Mouse (Mus musculus): ENCODE results near the gene Gspt2. TPM values are rescaled to one million over a fixed set of nuclear protein-coding genes. Genes with fewer than 3 reads are reported as not detected.
"Not testable (repeated sequence)": the region's sequence is repeated elsewhere in the genome, so short reads cannot be mapped to it uniquely, and the experiment has no call there.

The Gspt2 gene
- 5.6 and 6.0 TPM in 2 replicates for polyA plus RNA-seq (2015; fragmentation: Nextera tagmentation; extraction: Ambion mirVana)

- no peaks in the 10 kb centered on the region for H3K36me3 ChIP-seq (ENCODE audit: insufficient read depth, low read length)
- H3K27ac ChIP-seq (ENCODE audit: low read length), result no peak within 1 kb of the TSS
- peak; percentile 78 for ATAC-seq (ENCODE audit: low FRiP score, low TSS enrichment)
- H3K27me3 ChIP-seq (ENCODE audit: insufficient read depth, low read length), result peaks cover 17% of the 10 kb centered on the region
- H3K4me3 ChIP-seq (ENCODE audit: low read length), result peak within 1 kb of the TSS; percentile 62
- peak within 1 kb of the TSS; percentile 63 for H3K9ac ChIP-seq (replicated peaks; ENCODE audit: low read length)
- H3K4me1 ChIP-seq (ENCODE audit: insufficient read depth, low read length), result no peaks in the 10 kb centered on the region
- no peaks in the 10 kb centered on the region for H3K9me3 ChIP-seq (ENCODE audit: low read length)
- WGBS, result 19% methylated on average over 53 of the region's 53 CpGs
- H3K4me2 ChIP-seq (replicated peaks; ENCODE audit: low read depth, low read length), result peak within 1 kb of the TSS; percentile 58
Observed at GRCm38 (mm10) chrX:94635961-94636563, at the start of gene Gspt2. TSS of gene Gspt2 (plus strand) at chrX:94636069.

DNA sequence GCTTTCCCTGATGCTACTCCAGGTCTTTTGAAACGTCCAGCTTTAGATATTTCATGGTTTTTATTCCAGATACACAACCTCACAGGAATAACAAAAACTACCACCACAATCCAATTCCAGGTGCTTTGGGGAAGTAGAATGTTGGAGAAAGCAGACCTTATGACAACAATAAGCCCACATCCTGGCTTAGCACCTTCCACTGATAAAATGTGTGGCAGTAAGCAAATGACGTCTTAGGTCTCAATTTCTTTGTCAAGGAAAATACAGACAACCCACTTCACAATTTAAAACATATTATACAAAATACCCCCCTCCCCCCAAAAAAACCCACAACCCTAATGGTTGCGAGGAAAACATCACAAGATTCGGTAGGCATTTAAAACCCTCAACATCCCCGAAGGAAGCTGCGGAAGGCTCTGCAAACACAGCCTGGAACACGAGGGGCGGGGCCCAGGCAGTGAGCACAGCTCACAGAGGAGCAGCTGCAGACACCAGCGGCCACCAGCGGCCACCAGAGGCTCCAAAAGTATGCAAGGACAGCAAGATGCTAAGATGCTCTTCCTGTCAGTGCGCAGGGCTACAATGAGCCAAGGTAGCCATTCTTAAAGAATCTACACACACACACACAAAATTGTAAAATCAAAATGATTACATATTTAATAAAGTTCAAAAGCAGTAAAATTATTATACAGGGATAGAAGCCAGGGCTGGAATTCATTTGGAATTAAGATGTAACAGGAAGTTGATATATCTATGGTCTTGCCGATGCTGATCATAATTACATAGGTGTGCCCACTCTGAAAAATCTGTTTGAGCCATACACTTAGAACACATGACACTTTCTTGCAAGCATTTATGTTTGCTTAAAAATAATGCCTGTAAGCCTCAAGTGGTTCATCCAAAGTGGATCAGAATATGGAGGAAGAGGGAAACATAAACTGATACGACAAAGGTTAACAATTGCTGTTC, 10.8 kb upstream of the Gspt2 start:
- Histone ChIP-seq H3K4me3 (ENCODE audit: low read length) (no peak overlapping the region; the same call in 1 of the 2 replicates), H3K36me3 (ENCODE audit: insufficient read depth, low read length) (no peaks in the 10 kb centered on the region), H3K4me1 (ENCODE audit: insufficient read depth, low read length) (no peaks in the 10 kb centered on the region), H3K27ac (ENCODE audit: low read length) (no peak overlapping the region), H3K27me3 (ENCODE audit: insufficient read depth, low read length) (peaks cover 22% of the 10 kb centered on the region), H3K4me2 (replicated peaks; ENCODE audit: low read depth, low read length) (peak overlapping the region; percentile 42), H3K9ac (replicated peaks; ENCODE audit: low read length) (no peak overlapping the region), H3K9me3 (ENCODE audit: low read length) (no peaks in the 10 kb centered on the region)
- ATAC-seq (ENCODE audit: low FRiP score, low TSS enrichment), result peak; percentile 93
- WGBS, result 33% methylated on average over 13 of the region's 13 CpGs

DNA sequence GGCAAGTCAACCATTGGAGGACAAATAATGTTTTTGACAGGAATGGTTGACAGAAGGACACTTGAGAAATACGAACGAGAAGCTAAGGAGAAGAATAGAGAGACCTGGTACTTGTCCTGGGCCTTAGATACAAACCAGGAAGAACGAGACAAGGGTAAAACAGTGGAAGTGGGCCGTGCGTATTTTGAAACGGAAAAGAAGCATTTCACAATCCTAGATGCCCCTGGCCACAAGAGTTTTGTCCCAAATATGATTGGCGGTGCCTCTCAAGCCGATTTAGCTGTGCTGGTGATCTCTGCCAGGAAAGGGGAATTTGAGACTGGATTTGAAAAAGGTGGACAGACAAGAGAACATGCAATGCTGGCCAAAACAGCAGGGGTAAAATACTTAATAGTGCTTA, 1.0 kb downstream of the Gspt2 start:
- H3K4me3 ChIP-seq (ENCODE audit: low read length), result peak overlapping the region; percentile 62
- H3K27me3 ChIP-seq (ENCODE audit: insufficient read depth, low read length), result peaks cover 17% of the 10 kb centered on the region
- no peak overlapping the region for H3K9ac ChIP-seq (replicated peaks; ENCODE audit: low read length)
- no peaks in the 10 kb centered on the region for H3K4me1 ChIP-seq (ENCODE audit: insufficient read depth, low read length)
- H3K4me2 ChIP-seq (replicated peaks; ENCODE audit: low read depth, low read length), result peak overlapping the region; percentile 58
- no peaks in the 10 kb centered on the region for H3K9me3 ChIP-seq (ENCODE audit: low read length)
- no peaks in the 10 kb centered on the region for H3K36me3 ChIP-seq (ENCODE audit: insufficient read depth, low read length)
- WGBS, result 76% methylated on average over 8 of the region's 8 CpGs
- no peak for ATAC-seq (ENCODE audit: low FRiP score, low TSS enrichment)
- H3K27ac ChIP-seq (ENCODE audit: low read length), result no peak overlapping the region

GRCm38 (mm10) chrX:94648541-94648940, 12.7 kb downstream of the Gspt2 start:
- H3K4me3 ChIP-seq (ENCODE audit: low read length), result no peak overlapping the region
- H3K4me1 ChIP-seq (ENCODE audit: insufficient read depth, low read length), result no peaks in the 10 kb centered on the region
- no peak overlapping the region for H3K4me2 ChIP-seq (replicated peaks; ENCODE audit: low read depth, low read length)
- H3K9me3 ChIP-seq (ENCODE audit: low read length), result no peaks in the 10 kb centered on the region
- peaks cover 4% of the 10 kb centered on the region; the same call in 1 of the 2 replicates for H3K27me3 ChIP-seq (ENCODE audit: insufficient read depth, low read length)
- ATAC-seq (ENCODE audit: low FRiP score, low TSS enrichment), result no peak
- no peak overlapping the region for H3K27ac ChIP-seq (ENCODE audit: low read length)
- H3K36me3 ChIP-seq (ENCODE audit: insufficient read depth, low read length), result no peaks in the 10 kb centered on the region
- no peak overlapping the region for H3K9ac ChIP-seq (replicated peaks; ENCODE audit: low read length)

- no peak for ATAC-seq (ENCODE audit: low FRiP score, low TSS enrichment)
- peaks cover 11% of the 10 kb centered on the region; the same call in 1 of the 2 replicates for H3K27me3 ChIP-seq (ENCODE audit: insufficient read depth, low read length)
- 52% methylated on average over 2 of the region's 2 CpGs for WGBS
- no peak overlapping the region for H3K4me3 ChIP-seq (ENCODE audit: low read length)
- no peaks in the 10 kb centered on the region for H3K36me3 ChIP-seq (ENCODE audit: insufficient read depth, low read length)
- no peak overlapping the region for H3K4me2 ChIP-seq (replicated peaks; ENCODE audit: low read depth, low read length)
- no peak overlapping the region for H3K27ac ChIP-seq (ENCODE audit: low read length)
- H3K9ac ChIP-seq (replicated peaks; ENCODE audit: low read length), result no peak overlapping the region
- H3K4me1 ChIP-seq (ENCODE audit: insufficient read depth, low read length), result no peaks in the 10 kb centered on the region
- H3K9me3 ChIP-seq (ENCODE audit: low read length), result no peaks in the 10 kb centered on the region
Observed at GRCm38 (mm10) chrX:94657734-94658133, 21.9 kb downstream of the Gspt2 start.

DNA sequence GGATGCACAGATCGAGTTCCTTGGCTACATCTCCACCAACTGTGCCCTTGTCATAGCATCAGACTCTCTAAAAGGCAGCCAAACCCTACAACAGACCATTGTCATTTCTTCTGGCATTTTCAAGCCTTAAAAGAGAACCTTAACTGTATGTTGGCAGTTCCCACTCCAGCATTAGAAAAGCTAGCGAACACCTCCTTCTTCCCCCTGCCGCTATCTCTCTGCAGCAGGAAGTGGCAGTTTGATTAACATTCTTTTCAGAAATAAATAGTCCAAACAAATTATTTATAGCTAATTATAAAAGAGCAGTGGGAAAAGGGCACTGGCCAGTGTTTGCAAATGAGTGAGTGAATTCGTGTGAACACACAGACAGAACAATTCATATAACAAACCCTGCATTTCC, 34.9 kb downstream of the Gspt2 start:
- H3K4me2 ChIP-seq (replicated peaks; ENCODE audit: low read depth, low read length), result no peak overlapping the region
- WGBS, result 68% methylated on average over 4 of the region's 4 CpGs
- no peaks in the 10 kb centered on the region for H3K9me3 ChIP-seq (ENCODE audit: low read length)
- ATAC-seq (ENCODE audit: low FRiP score, low TSS enrichment), result no peak
- H3K4me3 ChIP-seq (ENCODE audit: low read length), result no peak overlapping the region
- H3K9ac ChIP-seq (replicated peaks; ENCODE audit: low read length), result no peak overlapping the region
- no peaks in the 10 kb centered on the region; the same call in 1 of the 2 replicates for H3K27me3 ChIP-seq (ENCODE audit: insufficient read depth, low read length)
- no peaks in the 10 kb centered on the region for H3K36me3 ChIP-seq (ENCODE audit: insufficient read depth, low read length)
- no peak overlapping the region for H3K27ac ChIP-seq (ENCODE audit: low read length)
- H3K4me1 ChIP-seq (ENCODE audit: insufficient read depth, low read length), result no peaks in the 10 kb centered on the region

- Histone ChIP-seq H3K36me3 (ENCODE audit: insufficient read depth, low read length) (no peaks in the 10 kb centered on the region), H3K27me3 (ENCODE audit: insufficient read depth, low read length) (no peaks in the 10 kb centered on the region; the same call in 1 of the 2 replicates), H3K9me3 (ENCODE audit: low read length) (no peaks in the 10 kb centered on the region), H3K27ac (ENCODE audit: low read length) (no peak overlapping the region), H3K4me3 (ENCODE audit: low read length) (no peak overlapping the region), H3K4me2 (replicated peaks; ENCODE audit: low read depth, low read length) (no peak overlapping the region), H3K9ac (replicated peaks; ENCODE audit: low read length) (no peak overlapping the region), H3K4me1 (ENCODE audit: insufficient read depth, low read length) (no peaks in the 10 kb centered on the region)
- ATAC-seq (ENCODE audit: low FRiP score, low TSS enrichment), result no peak
- 49% methylated on average over 4 of the region's 4 CpGs for WGBS
Observed at GRCm38 (mm10) chrX:94674977-94675376, 39.1 kb downstream of the Gspt2 start.

DNA sequence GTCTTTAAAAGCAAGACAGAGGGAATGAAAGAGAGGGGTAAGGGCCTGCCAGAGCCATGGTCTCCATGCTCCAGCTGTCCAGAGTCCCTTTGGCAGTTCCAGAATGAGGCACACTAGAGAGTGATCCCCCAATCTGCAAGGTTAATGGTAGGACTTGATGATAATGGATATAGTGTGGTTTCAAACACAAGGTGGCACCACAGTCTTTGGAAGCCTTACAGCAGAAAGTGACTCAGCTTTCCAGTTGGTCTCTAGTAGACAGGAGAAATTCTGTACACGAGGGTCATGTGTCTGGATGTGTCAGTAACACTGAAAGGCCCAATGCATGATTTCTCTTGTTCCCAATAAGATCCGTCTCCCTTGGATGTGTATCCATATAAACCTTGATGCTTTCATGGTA, 45.7 kb downstream of the Gspt2 start:
- not testable (repeated sequence) for H3K4me1 ChIP-seq (ENCODE audit: insufficient read depth, low read length); H3K4me3 ChIP-seq (ENCODE audit: low read length); H3K9ac ChIP-seq (replicated peaks; ENCODE audit: low read length); H3K9me3 ChIP-seq (ENCODE audit: low read length); H3K36me3 ChIP-seq (ENCODE audit: insufficient read depth, low read length); H3K4me2 ChIP-seq (replicated peaks; ENCODE audit: low read depth, low read length); ATAC-seq (ENCODE audit: low FRiP score, low TSS enrichment); H3K27me3 ChIP-seq (ENCODE audit: insufficient read depth, low read length); H3K27ac ChIP-seq (ENCODE audit: low read length)
- WGBS, result no CpG with 5 or more reads among the region's 2 CpGs

- H3K4me1 ChIP-seq (ENCODE audit: insufficient read depth, low read length); H3K9ac ChIP-seq (replicated peaks; ENCODE audit: low read length); H3K9me3 ChIP-seq (ENCODE audit: low read length); H3K27me3 ChIP-seq (ENCODE audit: insufficient read depth, low read length); H3K27ac ChIP-seq (ENCODE audit: low read length); H3K4me2 ChIP-seq (replicated peaks; ENCODE audit: low read depth, low read length); H3K4me3 ChIP-seq (ENCODE audit: low read length); H3K36me3 ChIP-seq (ENCODE audit: insufficient read depth, low read length): not testable (repeated sequence)
- peak; percentile 39; the same call in 1 of the 2 replicates for ATAC-seq (ENCODE audit: low FRiP score, low TSS enrichment)
- 90% methylated on average over 5 of the region's 5 CpGs for WGBS
Observed at GRCm38 (mm10) chrX:94689593-94689992, 53.7 kb downstream of the Gspt2 start.

Data from kidney, embryonic 16.5 days (tissue).